Mouse (Mus musculus): ENCODE data around the gene Gm6526. TPM values are rescaled to one million over a fixed set of nuclear protein-coding genes. Genes with fewer than 3 reads are reported as not detected.
A peak's percentile ranks its signal among the peaks of the same experiment; 100 is the strongest.
"Not testable (repeated sequence)": the region's sequence is repeated elsewhere in the genome, so short reads cannot be mapped to it uniquely, and the experiment has no call there.

Gene Gm6526
- polyA plus RNA-seq (2014; fragmentation: Nextera tagmentation; extraction: Ambion mirVana), result not detected in 2 replicates

DNA sequence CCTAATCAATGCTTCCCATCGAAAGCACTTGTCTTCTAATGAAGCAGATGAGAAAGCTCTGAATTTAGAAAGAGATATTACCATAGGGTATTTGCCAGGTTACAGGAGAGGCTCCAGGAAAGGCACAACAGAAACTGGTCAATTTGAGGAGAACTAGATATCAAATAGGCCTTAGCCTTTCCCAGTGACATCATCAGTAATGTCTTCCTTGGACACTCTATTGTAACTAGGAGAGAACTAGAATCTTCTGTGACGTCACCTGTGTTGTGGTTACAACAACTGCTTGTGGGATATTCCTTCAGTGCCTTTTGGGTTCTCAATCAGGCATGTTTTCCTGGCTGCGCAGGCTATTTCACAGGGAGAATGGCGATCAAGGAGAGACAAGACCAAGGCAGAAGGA, at the start of gene Gm6526:
Gene Gm6526, plus strand, starts transcription at position 301 of the 400 bp plus-strand sequence.
- not testable (repeated sequence) for ATAC-seq (replicated peaks; ENCODE audit: low FRiP score, low TSS enrichment, low read depth); DNase-seq (ENCODE audit: low spot score); H3K4me3 ChIP-seq (ENCODE audit: low read depth, low read length); H3K36me3 ChIP-seq (ENCODE audit: control insufficient read depth, insufficient read depth, low read length); H3K4me2 ChIP-seq (ENCODE audit: low read length); H3K27ac ChIP-seq (ENCODE audit: low read depth); H3K4me1 ChIP-seq (replicated peaks; ENCODE audit: control insufficient read depth, insufficient read depth, low read length); H3K9me3 ChIP-seq (ENCODE audit: control insufficient read depth, low read length); H3K9ac ChIP-seq (ENCODE audit: low read length); H3K27me3 ChIP-seq (replicated peaks; ENCODE audit: control insufficient read depth, insufficient read depth, low read length)
- 83% methylated on average over 4 of the region's 4 CpGs for WGBS

DNA sequence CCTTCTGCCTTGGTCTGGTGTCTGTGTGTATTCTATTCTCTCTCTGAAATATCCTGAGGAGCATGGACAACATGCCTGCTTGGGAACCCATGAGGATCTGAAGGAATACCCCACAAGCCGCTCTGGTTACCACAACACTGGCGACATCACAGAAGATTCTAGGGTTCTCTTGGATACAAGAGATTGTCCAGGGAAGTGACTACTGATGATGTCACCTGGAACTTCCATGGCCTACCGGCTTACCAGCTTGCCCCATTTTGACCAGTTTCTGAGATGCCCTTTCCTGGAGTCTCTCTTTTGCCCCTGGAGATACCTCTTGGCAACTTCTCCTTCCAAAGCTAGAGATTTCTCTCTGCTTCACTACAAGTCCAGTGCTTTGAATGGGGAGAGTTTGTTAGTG, 20.3 kb upstream of the Gm6526 start, which contains the start of gene Gm16506:
Gene Gm16506, minus strand, starts transcription at position 101 of the 400 bp plus-strand sequence.
- H3K27ac ChIP-seq (ENCODE audit: low read depth); H3K4me1 ChIP-seq (replicated peaks; ENCODE audit: control insufficient read depth, insufficient read depth, low read length); ATAC-seq (replicated peaks; ENCODE audit: low FRiP score, low TSS enrichment, low read depth); DNase-seq (ENCODE audit: low spot score); H3K4me2 ChIP-seq (ENCODE audit: low read length); H3K9me3 ChIP-seq (ENCODE audit: control insufficient read depth, low read length); H3K4me3 ChIP-seq (ENCODE audit: low read depth, low read length); H3K27me3 ChIP-seq (replicated peaks; ENCODE audit: control insufficient read depth, insufficient read depth, low read length); H3K36me3 ChIP-seq (ENCODE audit: control insufficient read depth, insufficient read depth, low read length); H3K9ac ChIP-seq (ENCODE audit: low read length): not testable (repeated sequence)
- 94% methylated on average over 2 of the region's 3 CpGs for WGBS

DNA sequence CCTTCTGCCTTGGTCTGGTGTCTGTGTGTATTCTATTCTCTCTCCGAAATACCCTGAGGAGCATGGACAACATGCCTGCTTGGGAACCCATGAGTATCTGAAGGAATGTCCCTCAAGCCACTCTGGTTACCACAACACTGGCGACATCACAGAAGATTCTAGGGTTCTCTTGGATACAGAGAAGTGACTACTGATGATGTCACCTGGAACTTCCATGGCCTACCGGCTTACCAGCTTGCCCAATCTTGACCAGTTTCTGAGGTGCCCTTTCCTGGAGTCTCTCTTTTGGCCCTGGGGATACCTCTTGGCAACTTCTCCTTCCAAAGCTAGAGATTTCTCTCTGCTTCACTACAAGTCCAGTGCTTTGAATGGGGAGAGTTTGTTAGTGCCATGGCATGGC, 37.0 kb downstream of the Gm6526 start, which contains the start of gene Gm8180:
Gene Gm8180, minus strand, starts transcription at position 101 of the 400 bp plus-strand sequence.
- WGBS, result 90% methylated on average over 3 of the region's 3 CpGs

DNA sequence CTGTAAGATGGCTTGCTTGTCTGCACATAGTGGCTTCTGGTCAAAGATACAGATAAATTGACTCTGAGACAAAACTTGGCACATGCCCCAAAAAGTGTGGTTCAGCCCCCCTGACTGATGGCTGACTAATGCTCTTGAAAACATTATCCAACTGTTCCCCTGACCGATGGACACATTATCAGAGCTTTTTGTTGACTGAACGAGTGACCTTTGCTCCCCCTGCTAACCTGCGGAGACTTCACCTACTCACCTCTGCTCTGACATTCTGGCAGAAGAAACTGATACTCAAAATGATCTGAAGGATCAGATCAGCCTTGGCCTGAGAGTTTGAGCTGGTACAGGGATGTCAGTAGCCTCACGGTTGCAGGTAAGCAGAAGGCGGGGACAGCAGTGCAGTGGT, 46.1 kb downstream of the Gm6526 start:
- WGBS, result 42% methylated on average over 5 of the region's 5 CpGs
- H3K9me3 ChIP-seq (ENCODE audit: control insufficient read depth, low read length); H3K36me3 ChIP-seq (ENCODE audit: control insufficient read depth, insufficient read depth, low read length); DNase-seq (ENCODE audit: low spot score); H3K4me3 ChIP-seq (ENCODE audit: low read depth, low read length); H3K9ac ChIP-seq (ENCODE audit: low read length); H3K27me3 ChIP-seq (replicated peaks; ENCODE audit: control insufficient read depth, insufficient read depth, low read length); ATAC-seq (replicated peaks; ENCODE audit: low FRiP score, low TSS enrichment, low read depth); H3K27ac ChIP-seq (ENCODE audit: low read depth); H3K4me2 ChIP-seq (ENCODE audit: low read length); H3K4me1 ChIP-seq (replicated peaks; ENCODE audit: control insufficient read depth, insufficient read depth, low read length): not testable (repeated sequence)

More for the DNA sequence above, 37.0 kb downstream of the Gm6526 start, which contains the start of gene Gm8180:
- H3K9ac ChIP-seq (ENCODE audit: low read length); H3K36me3 ChIP-seq (ENCODE audit: control insufficient read depth, insufficient read depth, low read length); H3K27me3 ChIP-seq (replicated peaks; ENCODE audit: control insufficient read depth, insufficient read depth, low read length); ATAC-seq (replicated peaks; ENCODE audit: low FRiP score, low TSS enrichment, low read depth); H3K4me2 ChIP-seq (ENCODE audit: low read length); DNase-seq (ENCODE audit: low spot score); H3K27ac ChIP-seq (ENCODE audit: low read depth); H3K4me3 ChIP-seq (ENCODE audit: low read depth, low read length); H3K4me1 ChIP-seq (replicated peaks; ENCODE audit: control insufficient read depth, insufficient read depth, low read length); H3K9me3 ChIP-seq (ENCODE audit: control insufficient read depth, low read length): not testable (repeated sequence)

DNA sequence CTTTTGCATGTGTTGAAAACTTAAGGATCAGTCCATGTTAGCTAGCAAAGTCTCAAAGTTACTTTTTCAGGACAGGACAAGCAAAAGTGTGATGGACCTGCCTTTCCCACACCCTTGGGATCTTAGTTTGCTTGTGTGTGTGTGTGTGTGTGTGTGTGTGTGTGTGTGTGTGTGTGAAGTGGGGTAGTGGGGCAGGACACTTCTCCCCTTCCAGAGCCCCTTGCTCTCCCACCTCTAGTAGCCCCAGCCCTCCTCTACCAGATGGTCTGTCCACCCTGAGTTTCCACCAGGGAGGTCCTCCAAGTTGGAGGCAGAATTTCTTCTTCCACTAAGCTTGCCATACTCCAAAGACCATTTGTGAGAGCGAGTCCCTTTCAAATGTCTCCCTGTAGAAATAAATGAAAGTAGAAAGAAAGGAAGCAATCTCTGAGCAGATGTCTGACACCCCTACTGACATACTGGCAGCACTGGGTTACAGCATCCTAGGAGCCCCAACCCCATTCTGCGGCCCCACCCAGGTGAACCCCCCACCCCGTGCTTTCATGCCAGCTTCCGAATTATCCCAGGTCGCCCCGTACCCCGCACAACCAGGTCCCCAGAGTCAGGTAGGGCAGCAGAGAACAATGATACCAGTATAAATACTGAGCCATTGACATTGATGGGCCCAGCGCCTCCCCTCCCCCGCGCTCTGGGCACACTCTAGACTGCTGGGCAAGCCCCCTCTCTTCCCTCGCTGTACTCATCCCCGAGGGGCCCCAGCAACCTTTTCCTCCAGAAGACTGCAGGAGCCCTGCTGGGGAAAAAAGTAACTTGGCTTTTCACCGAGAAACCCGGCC, 48.6 kb downstream of the Gm6526 start:
- DNase-seq (ENCODE audit: low spot score) (no peak), ATAC-seq (replicated peaks; ENCODE audit: low FRiP score, low TSS enrichment, low read depth) (peak; percentile 62; the same call in 1 of the 2 replicates)
- Histone ChIP-seq H3K4me2 (ENCODE audit: low read length) (peak overlapping the region; percentile 49), H3K4me1 (replicated peaks; ENCODE audit: control insufficient read depth, insufficient read depth, low read length) (no peaks in the 10 kb centered on the region), H3K27ac (ENCODE audit: low read depth) (no peak overlapping the region), H3K27me3 (replicated peaks; ENCODE audit: control insufficient read depth, insufficient read depth, low read length) (no peaks in the 10 kb centered on the region), H3K9ac (ENCODE audit: low read length) (no peak overlapping the region), H3K4me3 (ENCODE audit: low read depth, low read length) (peak overlapping the region; percentile 20), H3K36me3 (ENCODE audit: control insufficient read depth, insufficient read depth, low read length) (no peaks in the 10 kb centered on the region), H3K9me3 (ENCODE audit: control insufficient read depth, low read length) (no peaks in the 10 kb centered on the region)
- 20% methylated on average over 13 of the region's 14 CpGs for WGBS

DNA sequence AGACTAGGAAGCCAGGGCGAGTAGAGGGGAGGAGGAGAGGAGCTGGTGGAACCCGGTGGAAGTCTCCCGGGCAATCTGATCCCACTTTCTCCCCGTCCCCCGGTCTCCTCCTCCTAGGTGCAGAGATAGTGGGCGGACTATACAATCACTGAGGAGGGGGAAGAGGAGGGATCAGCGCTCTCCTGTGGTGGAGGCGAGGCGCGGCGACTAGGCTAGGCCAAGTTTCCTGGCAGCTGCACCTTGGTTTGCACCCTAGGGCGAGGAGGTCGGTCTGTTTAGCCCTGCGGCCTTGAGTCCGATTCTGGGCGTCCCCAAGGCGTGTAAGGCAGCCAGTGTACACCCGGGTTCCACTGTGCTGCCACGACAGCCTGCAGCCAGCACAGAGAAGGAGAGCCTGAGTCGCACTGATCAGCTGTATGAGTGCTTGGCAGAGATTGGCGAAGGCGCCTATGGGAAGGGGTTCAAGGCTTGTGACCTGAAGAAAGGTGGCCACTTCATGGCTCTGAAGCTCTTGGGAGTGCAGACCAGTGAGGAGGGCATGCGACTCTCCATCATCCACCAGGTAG, 49.3 kb downstream of the Gm6526 start:
- H3K4me1 ChIP-seq (replicated peaks; ENCODE audit: control insufficient read depth, insufficient read depth, low read length); H3K27ac ChIP-seq (ENCODE audit: low read depth); H3K27me3 ChIP-seq (replicated peaks; ENCODE audit: control insufficient read depth, insufficient read depth, low read length); H3K9ac ChIP-seq (ENCODE audit: low read length); H3K36me3 ChIP-seq (ENCODE audit: control insufficient read depth, insufficient read depth, low read length); H3K9me3 ChIP-seq (ENCODE audit: control insufficient read depth, low read length): not testable (repeated sequence)
- peak; percentile 54 for DNase-seq (ENCODE audit: low spot score)
- 14% methylated on average over 23 of the region's 23 CpGs for WGBS
- peak overlapping the region; percentile 20 for H3K4me3 ChIP-seq (ENCODE audit: low read depth, low read length)
- H3K4me2 ChIP-seq (ENCODE audit: low read length), result peak overlapping the region; percentile 49
- peak; percentile 47; the same call in 1 of the 2 replicates for ATAC-seq (replicated peaks; ENCODE audit: low FRiP score, low TSS enrichment, low read depth)

DNA sequence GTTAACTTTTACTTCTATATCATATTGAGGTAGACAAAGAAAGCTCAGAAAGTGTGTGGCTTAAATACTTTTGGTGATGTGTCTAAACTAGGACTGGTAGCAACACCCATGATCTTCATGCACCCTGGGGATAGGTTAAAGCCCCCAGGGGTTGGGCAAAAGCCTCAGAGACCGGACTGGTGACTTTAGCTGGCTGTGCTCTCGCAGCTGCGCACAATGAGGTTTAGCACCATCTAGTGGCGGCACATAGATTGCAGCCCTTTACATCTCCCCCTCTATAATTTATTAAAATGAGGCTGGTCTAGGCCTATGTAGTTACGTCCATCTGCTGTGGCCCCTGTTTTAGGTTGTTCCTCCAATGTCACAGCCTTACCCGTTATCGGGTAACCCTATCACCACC, 56.8 kb downstream of the Gm6526 start:
- not testable (repeated sequence) for H3K27me3 ChIP-seq (replicated peaks; ENCODE audit: control insufficient read depth, insufficient read depth, low read length); ATAC-seq (replicated peaks; ENCODE audit: low FRiP score, low TSS enrichment, low read depth); H3K36me3 ChIP-seq (ENCODE audit: control insufficient read depth, insufficient read depth, low read length); H3K4me2 ChIP-seq (ENCODE audit: low read length); H3K4me1 ChIP-seq (replicated peaks; ENCODE audit: control insufficient read depth, insufficient read depth, low read length); H3K9ac ChIP-seq (ENCODE audit: low read length); H3K4me3 ChIP-seq (ENCODE audit: low read depth, low read length); H3K9me3 ChIP-seq (ENCODE audit: control insufficient read depth, low read length); H3K27ac ChIP-seq (ENCODE audit: low read depth); DNase-seq (ENCODE audit: low spot score)
- 8% methylated on average over 6 of the region's 7 CpGs for WGBS
